Mouse (Mus musculus) embryonic facial prominence, embryonic 11.5 days (tissue): ENCODE results near the gene Tcl1b4. TPM values are rescaled to one million over a fixed set of nuclear protein-coding genes. Genes with fewer than 3 reads are reported as not detected.
A peak's percentile ranks its signal among the peaks of the same experiment; 100 is the strongest.

Experiments used
- ATAC-seq: fragments of 200-750 bp; cut with Nextera tagmentation; replicated peaks from 2 replicates; pipeline ENCODE4 v1.8.0; 2017; ENCODE audit warnings: low read depth; ENCODE audit not compliant: insufficient number of reproducible peaks, low FRiP score, low TSS enrichment
- DNase-seq: peaks from one replicate; pipeline ENCODE4 v3.0.0-alpha.2; 2015; ENCODE audit warnings: low spot score
- H3K27ac ChIP-seq: fragments of 300-500 bp; sonication (generic); replicated peaks from 2 replicates; pipeline ENCODE4 v1.5.1; 2014; ENCODE audit warnings: mild to moderate bottlenecking, low read depth, low read length, control low read depth
- H3K27me3 ChIP-seq: fragments of 300-500 bp; sonication (generic); 2 replicates; pipeline ENCODE4 v1.6.1; 2014; ENCODE audit warnings: mild to moderate bottlenecking, low read length, moderate library complexity, mixed read lengths; ENCODE audit not compliant: control insufficient read depth, insufficient read depth
- H3K36me3 ChIP-seq: fragments of 300-500 bp; sonication (generic); replicated peaks from 2 replicates; pipeline ENCODE4 v1.6.1; 2014; ENCODE audit warnings: low read depth, mild to moderate bottlenecking, low read length, moderate library complexity, mixed read lengths; ENCODE audit not compliant: control insufficient read depth, insufficient read depth
- H3K4me1 ChIP-seq: fragments of 300-500 bp; sonication (generic); 2 replicates; pipeline ENCODE4 v1.6.1; 2014; ENCODE audit warnings: low read length, mixed read lengths; ENCODE audit not compliant: control insufficient read depth, insufficient read depth
- H3K4me2 ChIP-seq: fragments of 300-500 bp; sonication (generic); 2 replicates; pipeline ENCODE4 v1.6.1; 2014; ENCODE audit warnings: low read depth, mild to moderate bottlenecking, control low read depth, low read length, moderate library complexity
- H3K4me3 ChIP-seq: fragments of 300-500 bp; sonication (generic); 2 replicates; pipeline ENCODE4 v1.5.1; 2014; ENCODE audit warnings: low read depth, low read length, control low read depth
- H3K9ac ChIP-seq: fragments of 300-500 bp; sonication (generic); replicated peaks from 2 replicates; pipeline ENCODE4 v1.6.1; 2014; ENCODE audit warnings: mild to moderate bottlenecking, control low read depth, low read length
- H3K9me3 ChIP-seq: fragments of 300-500 bp; sonication (generic); replicated peaks from 2 replicates; pipeline ENCODE4 v1.6.1; 2016; ENCODE audit warnings: mild to moderate bottlenecking, low read length, inconsistent platforms, mixed read lengths; ENCODE audit not compliant: control insufficient read depth
- WGBS: fragments of 180-500 bp; shearing (Covaris S2); extraction: QIAGEN DNeasy Blood & Tissue Kit; methylation state at CpG from one replicate; pipeline ENCODE4 v1.1.7; 2014; 5-methylcytosine and 5-hydroxymethylcytosine counted together
- polyA plus RNA-seq: library from polyadenylated mRNA; unstranded; fragments of >200 nt; fragmentation: Nextera tagmentation; extraction: Ambion mirVana; gene quantifications from 2 replicates; pipeline ENCODE4 v1.2.1, GENCODE M21; 2014

The Tcl1b4 gene
- polyA plus RNA-seq, 1 experiment from 2014 or later: not detected

GRCm38 (mm10) chr12:105222601-105223319 lies 21.0 kb downstream of the Tcl1b4 start, which contains the start of gene Tcl1:
Gene Tcl1 (minus strand): TSS chr12:105222793.
- no peak within 1 kb of the TSS for H3K4me3 ChIP-seq
- no peaks in the 10 kb centered on the region for H3K4me1 ChIP-seq
- H3K27ac ChIP-seq: no peak within 1 kb of the TSS
- no peaks in the 10 kb centered on the region for H3K9me3 ChIP-seq
- H3K4me2 ChIP-seq: no peak within 1 kb of the TSS
- 93% methylated on average over 22 of the region's 22 CpGs for whole genome bisulfite sequencing
- H3K27me3 ChIP-seq: no peaks in the 10 kb centered on the region
- DNase-seq (no peak), ATAC-seq (no peak)
- H3K36me3 ChIP-seq: no peaks in the 10 kb centered on the region
- H3K9ac ChIP-seq: no peak within 1 kb of the TSS

- no peak for ATAC-seq
- no peak for DNase-seq
- Histone ChIP-seq H3K4me2 (no peak overlapping the region), H3K4me3 (no peak overlapping the region), H3K4me1 (no peaks in the 10 kb centered on the region), H3K27me3 (no peaks in the 10 kb centered on the region), H3K9me3 (no peaks in the 10 kb centered on the region), H3K36me3 (no peaks in the 10 kb centered on the region), H3K27ac (no peak overlapping the region), H3K9ac (no peak overlapping the region)
- 50% methylated on average over 16 of the region's 16 CpGs for WGBS
Observed at GRCm38 (mm10) chr12:105224621-105225320, 23.0 kb downstream of the Tcl1b4 start.

- no peak overlapping the region for H3K9ac ChIP-seq
- no peaks in the 10 kb centered on the region for H3K9me3 ChIP-seq
- DNase-seq: no peak
- H3K27me3 ChIP-seq: no peaks in the 10 kb centered on the region
- no peaks in the 10 kb centered on the region for H3K4me1 ChIP-seq
- no peaks in the 10 kb centered on the region for H3K36me3 ChIP-seq
- no peak overlapping the region for H3K4me3 ChIP-seq
- no peak overlapping the region for H3K4me2 ChIP-seq
- ATAC-seq: no peak
- no peak overlapping the region for H3K27ac ChIP-seq
- 61% methylated on average over 11 of the region's 11 CpGs for WGBS
Observed at GRCm38 (mm10) chr12:105234362-105234761, 32.6 kb downstream of the Tcl1b4 start.

- Histone ChIP-seq H3K27me3 (no peaks in the 10 kb centered on the region), H3K27ac (no peak overlapping the region), H3K4me1 (no peaks in the 10 kb centered on the region), H3K9me3 (no peaks in the 10 kb centered on the region), H3K4me3 (no peak overlapping the region), H3K36me3 (no peaks in the 10 kb centered on the region), H3K9ac (no peak overlapping the region), H3K4me2 (no peak overlapping the region)
- DNase-seq (no peak), ATAC-seq (no peak)
- WGBS: 91% methylated on average over 3 of the region's 3 CpGs
Observed at GRCm38 (mm10) chr12:105235091-105235490, 33.3 kb downstream of the Tcl1b4 start.

GRCm38 (mm10) chr12:105239060-105239459 lies 37.3 kb downstream of the Tcl1b4 start:
- no peak overlapping the region for H3K4me2 ChIP-seq
- WGBS: 89% methylated on average over 9 of the region's 9 CpGs
- no peak overlapping the region for H3K4me3 ChIP-seq
- H3K36me3 ChIP-seq: no peaks in the 10 kb centered on the region
- H3K27ac ChIP-seq: no peak overlapping the region
- no peak overlapping the region for H3K9ac ChIP-seq
- no peak for ATAC-seq
- DNase-seq: no peak
- H3K9me3 ChIP-seq: no peaks in the 10 kb centered on the region
- H3K27me3 ChIP-seq: no peaks in the 10 kb centered on the region
- no peaks in the 10 kb centered on the region for H3K4me1 ChIP-seq

GRCm38 (mm10) chr12:105248763-105249233 lies 47.0 kb downstream of the Tcl1b4 start:
- no peak for ATAC-seq
- Histone ChIP-seq H3K9me3 (no peaks in the 10 kb centered on the region), H3K4me1 (no peaks in the 10 kb centered on the region), H3K27ac (no peak overlapping the region), H3K36me3 (no peaks in the 10 kb centered on the region), H3K4me2 (peak overlapping the region; percentile 17), H3K27me3 (no peaks in the 10 kb centered on the region), H3K4me3 (no peak overlapping the region), H3K9ac (no peak overlapping the region)
- peak; percentile 10 for DNase-seq
- 9% methylated on average over 9 of the region's 9 CpGs for WGBS

GRCm38 (mm10) chr12:105253796-105254195 lies 52.0 kb downstream of the Tcl1b4 start:
- no peaks in the 10 kb centered on the region for H3K4me1 ChIP-seq
- ATAC-seq (no peak), DNase-seq (no peak)
- no peak overlapping the region for H3K4me2 ChIP-seq
- H3K9ac ChIP-seq: no peak overlapping the region
- no peaks in the 10 kb centered on the region for H3K36me3 ChIP-seq
- no peak overlapping the region for H3K4me3 ChIP-seq
- H3K9me3 ChIP-seq: no peaks in the 10 kb centered on the region
- no peaks in the 10 kb centered on the region for H3K27me3 ChIP-seq
- WGBS: 90% methylated on average over 3 of the region's 3 CpGs
- H3K27ac ChIP-seq: no peak overlapping the region
